Mouse (Mus musculus) midbrain, postnatal 0 days (tissue): ENCODE measurements at regions not wholly inside any gene's neighbourhood (a gene's known extent, or its start where the extent isn't known, plus 50 kb on each side); places are given as distances from the start of the nearest gene placed in this dataset.

Experiments
- ATAC-seq: fragments of 200-750 bp; cut with Nextera tagmentation; 2 replicates; pipeline ENCODE4 v1.8.0; 2017; ENCODE audit warnings: moderate number of reproducible peaks, mild to moderate bottlenecking, moderate TSS enrichment, moderate library complexity; ENCODE audit not compliant: low FRiP score
- DNase-seq: peaks from one replicate; pipeline ENCODE4 v3.0.0-alpha.2; 2015; ENCODE audit warnings: low spot score
- H3K27ac ChIP-seq: fragments of 300-500 bp; sonication (generic); 2 replicates; pipeline ENCODE4 v1.5.1; 2014; ENCODE audit warnings: low read depth, mild to moderate bottlenecking, low read length, mixed read lengths
- H3K27me3 ChIP-seq: fragments of 300-500 bp; sonication (generic); 2 replicates; pipeline ENCODE4 v1.6.1; 2014; ENCODE audit warnings: low read length, control low read depth, mixed read lengths; ENCODE audit not compliant: insufficient read depth
- H3K36me3 ChIP-seq: fragments of 300-500 bp; sonication (generic); 2 replicates; pipeline ENCODE4 v1.6.1; 2014; ENCODE audit warnings: low read length, control low read depth, mixed read lengths; ENCODE audit not compliant: insufficient read depth
- H3K4me1 ChIP-seq: fragments of 300-500 bp; sonication (generic); 2 replicates; pipeline ENCODE4 v1.6.1; 2014; ENCODE audit warnings: mild to moderate bottlenecking, control low read depth, antibody characterized with exemption, low read length, mixed read lengths; ENCODE audit not compliant: insufficient read depth
- H3K4me2 ChIP-seq: fragments of 300-500 bp; sonication (generic); 2 replicates; pipeline ENCODE4 v1.6.1; 2014; ENCODE audit warnings: low read depth, mild to moderate bottlenecking, low read length, mixed read lengths; ENCODE audit not compliant: poor library complexity, severe bottlenecking
- H3K4me3 ChIP-seq: fragments of 300-500 bp; sonication (generic); 2 replicates; pipeline ENCODE4 v1.5.1; 2014; ENCODE audit warnings: low read depth, mild to moderate bottlenecking, low read length, moderate library complexity
- H3K9ac ChIP-seq: fragments of 300-500 bp; sonication (generic); replicated peaks from 2 replicates; pipeline ENCODE4 v1.6.1; 2014; ENCODE audit warnings: mild to moderate bottlenecking, low read length, moderate library complexity, mixed read lengths; ENCODE audit not compliant: poor library complexity, severe bottlenecking
- H3K9me3 ChIP-seq: fragments of 300-500 bp; sonication (generic); 2 replicates; pipeline ENCODE4 v1.6.1; 2016; ENCODE audit warnings: low read length, control low read depth
- CTCF ChIP-seq: IDR thresholded peaks from 2 replicates; pipeline ENCODE4 v1.5.1; 2016; ENCODE audit warnings: antibody characterized with exemption, mild to moderate bottlenecking
- WGBS: fragments of 180-500 bp; shearing (Covaris S2); extraction: QIAGEN DNeasy Blood & Tissue Kit; methylation state at CpG from one replicate; pipeline ENCODE4 v1.1.7; 2014; 5-methylcytosine and 5-hydroxymethylcytosine counted together

DNA sequence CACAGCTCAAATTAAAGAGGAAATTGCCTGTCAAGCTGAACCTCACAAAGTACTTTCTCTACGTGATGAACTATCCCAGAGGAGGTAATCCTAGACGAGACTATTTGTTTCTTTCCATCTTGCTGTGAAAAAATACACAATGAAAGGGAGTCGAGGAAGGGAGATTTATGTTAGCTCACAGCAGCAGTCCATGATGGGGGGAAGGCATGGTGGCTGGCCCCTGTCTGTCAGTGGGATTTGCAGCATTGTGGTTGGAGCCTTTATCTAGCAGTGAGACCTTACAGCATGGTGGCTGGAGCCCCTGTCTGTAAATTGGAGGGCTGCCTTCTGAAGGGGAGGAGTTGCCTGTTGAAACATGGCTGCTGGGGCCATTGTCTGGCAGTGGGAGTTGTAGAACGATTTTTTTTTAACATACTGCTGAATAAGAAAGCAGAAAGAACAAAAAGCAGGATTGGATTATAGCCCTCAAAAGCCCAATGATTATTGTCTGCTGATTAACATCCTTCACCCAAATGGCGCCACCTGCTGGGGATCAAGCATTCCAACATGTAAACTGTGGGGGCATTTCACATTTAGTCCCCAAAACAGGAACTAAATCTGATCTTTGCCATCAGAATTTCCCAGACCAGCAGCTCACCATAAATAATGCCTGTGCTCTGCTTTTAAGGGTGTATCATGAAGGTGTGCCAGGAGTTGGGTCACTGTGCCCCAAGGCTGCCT, 54.0 kb upstream of the Ripor2 start:
- H3K4me1 ChIP-seq, result no peaks in the 10 kb centered on the region; the same call in 1 of the 2 replicates
- no peak overlapping the region for H3K27ac ChIP-seq
- H3K4me2 ChIP-seq, result no peak overlapping the region
- H3K9ac ChIP-seq, result no peak overlapping the region
- no peak overlapping the region for H3K4me3 ChIP-seq
- ATAC-seq (no peak; the same call in 1 of the 2 replicates), DNase-seq (no peak)
- peak; percentile 65 for TF ChIP-seq CTCF
- no peaks in the 10 kb centered on the region for H3K27me3 ChIP-seq
- 38% methylated on average over 5 of the region's 5 CpGs for WGBS
- no peaks in the 10 kb centered on the region for H3K9me3 ChIP-seq
- no peaks in the 10 kb centered on the region for H3K36me3 ChIP-seq
